Mouse (Mus musculus): ENCODE results near the gene Sipa1l3.

Sipa1l3 gene

GRCm38 (mm10) chr7:29336795-29337319 is 181.6 kb downstream of the Sipa1l3 start:
- no peak for DNase-seq (ENCODE audit: low spot score in 2 of 2)

- DNase-seq (ENCODE audit: low spot score in 2 of 2) = no peak
Observed at GRCm38 (mm10) chr7:29335841-29336671, 182.4 kb downstream of the Sipa1l3 start.

- DNase-seq (ENCODE audit: low spot score in 2 of 2) = no peak
Observed at GRCm38 (mm10) chr7:29335276-29335675, 183.2 kb downstream of the Sipa1l3 start.

GRCm38 (mm10) chr7:29334156-29334555 is 184.3 kb downstream of the Sipa1l3 start:
- no peak for DNase-seq (ENCODE audit: low spot score in 2 of 2)

- peak in 1 of 2 experiments; percentile 42 for DNase-seq (ENCODE audit: low spot score in 2 of 2)
Observed at GRCm38 (mm10) chr7:29328984-29329383, 189.5 kb downstream of the Sipa1l3 start.

- no peak for DNase-seq (ENCODE audit: low spot score in 2 of 2)
Observed at GRCm38 (mm10) chr7:29327087-29327486, 191.4 kb downstream of the Sipa1l3 start.

- no peak for DNase-seq (ENCODE audit: low spot score in 2 of 2)
Observed at GRCm38 (mm10) chr7:29319337-29320307, 198.8 kb downstream of the Sipa1l3 start.

GRCm38 (mm10) chr7:29318115-29318911 is 200.1 kb downstream of the Sipa1l3 start:
- DNase-seq (ENCODE audit: low spot score in 2 of 2) = peak; percentile 64 to 65

- peak in 1 of 2 experiments; percentile 35 for DNase-seq (ENCODE audit: low spot score in 2 of 2)
Observed at GRCm38 (mm10) chr7:29317558-29317957, 200.9 kb downstream of the Sipa1l3 start.

- DNase-seq (ENCODE audit: low spot score in 2 of 2) = peak; percentile 63 to 75
Observed at GRCm38 (mm10) chr7:29316976-29317375, 201.5 kb downstream of the Sipa1l3 start.

GRCm38 (mm10) chr7:29316137-29316734 is 202.2 kb downstream of the Sipa1l3 start:
- peak in 1 of 2 experiments; percentile 48 for DNase-seq (ENCODE audit: low spot score in 2 of 2)

GRCm38 (mm10) chr7:29314844-29315628 is 203.4 kb downstream of the Sipa1l3 start:
- DNase-seq (ENCODE audit: low spot score in 2 of 2) = peak; percentile 72 to 84

- DNase-seq (ENCODE audit: low spot score in 2 of 2) = no peak
Observed at GRCm38 (mm10) chr7:29313572-29314261, 204.7 kb downstream of the Sipa1l3 start.

- peak; percentile 71 to 73 for DNase-seq (ENCODE audit: low spot score in 2 of 2)
Observed at GRCm38 (mm10) chr7:29313051-29313450, 205.4 kb downstream of the Sipa1l3 start.

GRCm38 (mm10) chr7:29309749-29310148 is 208.7 kb downstream of the Sipa1l3 start:
- DNase-seq (ENCODE audit: low spot score in 2 of 2) = peak in 1 of 2 experiments; percentile 29

- peak; percentile 72 to 73 for DNase-seq (ENCODE audit: low spot score in 2 of 2)
Observed at GRCm38 (mm10) chr7:29309221-29309721, 209.2 kb downstream of the Sipa1l3 start.

- peak; percentile 94 to 97 for DNase-seq (ENCODE audit: low spot score in 2 of 2)
Observed at GRCm38 (mm10) chr7:29307350-29308104, 210.9 kb downstream of the Sipa1l3 start.

GRCm38 (mm10) chr7:29306619-29307018 is 211.8 kb downstream of the Sipa1l3 start:
- DNase-seq (ENCODE audit: low spot score in 2 of 2) = peak in 1 of 2 experiments; percentile 66
